Mouse (Mus musculus) kidney, postnatal 36 days (tissue): ENCODE measurements around the gene Tmem131l.
A peak's percentile ranks its signal among the peaks of the same experiment; 100 is the strongest.

Source experiments
- DNase-seq, 2 experiments: peaks; one replicate each; pipeline ENCODE4 v3.0.0; 2021 to 2022; ENCODE audit warnings: mixed read lengths in 2 of 2

Tmem131l gene

DNA sequence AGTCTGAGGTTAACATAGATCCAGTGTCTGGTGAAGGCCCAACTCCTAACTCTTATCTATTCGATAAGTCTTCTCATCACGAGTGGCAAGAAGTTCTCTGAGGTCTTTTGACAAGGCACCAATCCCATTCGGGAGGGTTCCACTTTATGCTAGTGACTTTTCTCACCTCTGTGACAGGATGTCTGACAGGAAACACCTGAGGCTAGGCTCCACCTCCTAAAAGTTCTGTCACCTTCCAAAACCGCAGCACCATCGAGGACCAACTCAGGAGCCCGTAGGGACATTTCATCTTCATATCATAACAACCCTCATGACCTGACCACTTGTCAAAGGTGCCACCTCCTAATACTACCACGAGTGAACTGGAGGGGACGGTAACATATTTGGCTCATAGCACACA, 6.2 kb upstream of the Tmem131l start:
- no peak for DNase-seq

DNA sequence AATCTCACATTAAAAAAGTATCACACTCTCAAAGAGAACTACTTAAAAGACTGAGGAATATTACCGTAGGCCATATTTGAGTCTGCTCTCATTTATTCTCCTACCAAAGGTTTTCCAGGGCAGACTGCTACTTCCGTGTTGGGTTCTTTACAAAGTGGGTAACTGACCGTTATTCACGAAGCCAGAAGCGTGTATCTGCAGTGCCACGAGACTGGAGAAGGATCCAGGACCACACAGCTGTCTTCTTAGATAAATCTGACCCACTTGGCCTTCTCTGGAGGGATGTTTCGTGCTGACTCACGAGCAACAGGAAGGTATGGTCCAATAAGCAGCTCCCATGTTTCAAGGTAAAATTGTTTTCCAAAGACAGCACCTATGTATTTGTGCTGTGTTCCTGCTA, 1.8 kb upstream of the Tmem131l start:
- DNase-seq, result no peak

DNA sequence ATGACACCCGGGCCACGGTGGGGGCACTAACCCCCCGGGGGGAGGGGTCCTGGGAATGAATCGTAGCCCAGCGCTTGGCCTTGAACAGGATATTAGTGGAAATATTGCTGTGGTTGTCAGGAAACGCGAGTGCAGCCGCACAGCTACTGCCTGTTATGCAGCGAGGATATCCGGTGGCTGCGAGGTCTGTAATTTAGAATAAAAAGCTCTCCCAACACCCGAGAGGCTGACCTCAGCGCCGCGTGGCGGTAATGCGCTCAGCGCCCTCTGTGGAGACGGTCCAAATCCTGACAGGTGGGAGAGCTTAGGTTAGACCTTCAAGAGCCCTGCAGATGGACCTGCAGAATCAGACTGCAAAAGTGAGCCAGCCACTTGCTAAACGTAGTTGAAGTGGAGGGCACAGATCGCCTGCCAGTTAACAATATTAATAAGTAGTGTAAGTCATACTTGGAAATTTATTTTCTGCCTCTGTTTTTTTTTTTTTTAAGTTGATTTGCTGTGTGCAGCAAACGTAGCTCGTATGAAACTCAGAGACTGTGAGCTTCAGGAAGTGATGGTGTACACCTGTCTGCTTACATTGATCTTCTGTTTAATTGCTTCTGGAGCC, 604 bp upstream of the Tmem131l start:
- peak; percentile 51 to 71 for DNase-seq

DNA sequence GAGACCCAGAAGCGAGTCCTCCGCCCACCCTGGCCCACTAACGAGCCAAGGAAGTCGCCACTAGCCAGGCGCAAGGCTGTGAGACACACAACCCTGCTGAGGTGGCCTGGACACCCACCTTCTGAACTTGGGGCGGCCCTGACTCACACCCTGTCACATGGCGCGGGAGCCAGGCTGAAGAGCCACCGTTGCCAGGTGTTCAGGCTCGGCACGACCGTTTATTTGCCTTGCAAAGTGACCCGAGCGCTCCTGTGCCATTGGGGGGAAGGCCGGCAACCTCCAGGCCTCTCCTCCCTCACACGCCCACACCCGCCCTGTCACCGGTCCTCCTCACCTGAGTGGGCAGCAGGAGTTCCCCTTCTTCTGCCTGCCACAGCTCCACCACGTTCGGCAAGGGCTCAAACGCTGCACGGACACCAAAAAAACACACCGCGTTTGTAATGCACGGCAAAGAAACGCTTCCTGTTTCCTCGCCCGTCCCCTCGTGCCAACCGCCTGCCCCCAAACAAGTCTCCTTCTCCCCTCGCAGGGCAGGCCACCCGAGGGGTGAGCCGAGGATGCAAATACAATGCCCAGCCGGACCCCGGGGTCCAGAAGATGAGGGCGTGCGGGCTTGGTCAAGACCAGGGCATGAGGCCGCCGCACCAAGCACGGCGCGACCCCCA, 862 bp downstream of the Tmem131l start:
- peak; percentile 63 to 72 for DNase-seq

DNA sequence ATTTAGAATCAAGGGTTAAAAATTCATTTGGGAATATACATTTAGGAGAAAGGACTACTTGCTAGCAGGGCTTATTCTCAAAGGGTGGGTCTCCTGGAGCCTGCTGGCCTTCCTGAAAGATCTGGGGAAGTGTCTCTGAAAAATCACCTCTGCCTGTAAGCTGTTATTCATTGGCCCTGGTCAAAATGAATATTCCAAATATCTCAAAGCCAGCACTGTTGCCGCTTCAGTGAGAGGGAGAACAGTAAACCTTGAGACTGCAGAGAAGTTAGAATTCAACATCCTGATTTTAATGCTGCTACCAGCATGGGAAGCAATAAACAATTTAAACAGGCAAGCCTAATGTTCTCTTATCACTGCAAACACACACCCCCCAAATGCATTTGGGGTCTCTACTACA, 1.8 kb downstream of the Tmem131l start:
- no peak for DNase-seq

DNA sequence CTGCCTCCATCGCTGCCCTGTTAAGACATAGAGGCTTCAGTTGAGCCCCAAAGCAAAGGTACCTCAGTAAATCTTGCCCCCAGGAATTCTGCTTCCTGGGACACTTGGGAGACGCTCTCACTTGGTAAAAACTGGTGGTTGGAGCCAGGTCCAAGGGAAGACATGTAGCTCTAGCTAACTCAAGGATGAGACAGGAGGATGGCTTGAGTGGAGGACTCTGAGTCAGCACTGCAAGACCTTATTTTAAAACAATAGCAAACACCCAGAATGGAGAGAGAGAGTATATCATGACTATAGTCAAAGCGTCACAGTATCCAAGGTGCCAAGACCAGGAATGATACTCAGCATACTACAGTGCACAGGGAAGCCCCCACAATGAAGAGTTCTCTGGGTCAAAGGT, 2.4 kb downstream of the Tmem131l start:
- no peak for DNase-seq

DNA sequence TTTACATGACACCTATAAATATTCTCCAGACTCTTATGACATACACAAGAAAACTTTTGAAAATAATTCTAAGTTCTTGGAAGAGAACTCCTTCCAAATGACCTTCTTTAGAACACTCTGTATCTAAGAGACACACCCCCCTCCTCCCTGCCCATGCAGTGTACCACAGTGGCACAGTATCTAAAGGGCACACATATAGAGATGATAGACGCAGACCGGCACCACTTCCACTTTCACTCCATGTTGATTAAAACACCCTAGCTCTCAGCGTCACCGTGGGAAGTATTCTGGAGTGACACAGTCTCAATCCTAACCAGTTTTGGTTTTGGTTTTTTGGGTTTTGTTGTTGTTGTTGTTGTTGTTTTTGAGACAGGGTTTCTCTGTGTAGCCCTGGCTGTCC, 3.1 kb downstream of the Tmem131l start:
- no peak for DNase-seq

DNA sequence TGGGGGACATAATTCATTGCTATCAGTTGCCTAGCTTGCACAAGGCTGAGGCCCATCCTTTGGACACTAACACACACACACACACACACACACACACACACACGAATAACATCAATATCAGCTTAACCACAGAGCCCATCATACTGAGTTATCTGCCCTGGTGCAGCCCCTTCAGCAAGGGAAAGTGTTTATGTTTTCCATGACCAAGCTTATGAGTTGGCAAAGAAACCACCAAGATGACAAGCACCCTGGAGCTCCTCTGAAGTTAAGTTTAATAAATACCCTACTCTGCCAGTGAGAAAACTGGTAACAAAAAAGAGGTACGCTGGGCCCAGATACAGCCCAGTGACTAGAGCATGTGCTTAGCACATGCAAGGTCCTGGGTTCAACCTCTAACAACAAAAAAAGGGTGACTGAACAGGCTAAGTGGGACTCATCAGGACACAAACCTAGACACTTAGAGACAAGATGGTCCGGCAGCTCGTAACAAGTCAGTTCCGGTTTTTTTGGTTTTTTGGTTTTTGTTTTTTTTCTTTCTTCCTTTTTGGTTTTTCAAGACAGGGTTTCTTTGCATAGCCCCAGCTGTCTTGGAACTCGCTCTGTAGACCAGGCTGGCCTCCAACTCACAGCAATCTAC, 4.1 kb downstream of the Tmem131l start:
- no peak for DNase-seq

DNA sequence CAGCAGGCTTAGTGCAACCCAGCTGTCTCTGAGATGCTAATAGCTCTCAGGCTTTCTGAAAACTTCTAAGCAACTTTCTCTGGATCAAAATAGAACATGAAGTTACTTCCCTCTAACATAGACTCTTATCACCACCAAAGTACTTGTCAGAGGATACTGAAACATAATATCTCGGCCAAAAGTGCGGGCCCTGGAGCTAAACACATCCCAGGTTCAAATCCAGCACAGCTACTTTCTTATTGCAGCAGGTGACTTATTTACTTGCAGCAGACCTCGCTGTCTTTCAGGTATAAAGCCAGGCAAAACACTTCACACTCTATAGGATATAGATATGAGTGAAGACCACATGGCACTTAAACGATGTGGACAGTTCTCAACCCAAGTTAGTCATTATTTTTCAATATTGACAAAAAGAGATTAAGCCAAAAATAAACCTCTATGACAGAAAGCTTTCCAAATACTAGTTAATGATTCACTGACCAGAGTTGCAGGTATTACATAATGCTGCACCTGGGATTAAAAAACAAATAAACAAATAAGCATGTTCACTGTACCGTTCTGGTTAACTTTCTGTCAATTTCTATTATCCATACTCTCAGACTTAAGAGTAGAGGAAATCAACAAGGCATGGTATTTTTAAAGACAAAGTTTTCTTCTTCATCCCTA, 5.7 kb downstream of the Tmem131l start:
- DNase-seq, result no peak

DNA sequence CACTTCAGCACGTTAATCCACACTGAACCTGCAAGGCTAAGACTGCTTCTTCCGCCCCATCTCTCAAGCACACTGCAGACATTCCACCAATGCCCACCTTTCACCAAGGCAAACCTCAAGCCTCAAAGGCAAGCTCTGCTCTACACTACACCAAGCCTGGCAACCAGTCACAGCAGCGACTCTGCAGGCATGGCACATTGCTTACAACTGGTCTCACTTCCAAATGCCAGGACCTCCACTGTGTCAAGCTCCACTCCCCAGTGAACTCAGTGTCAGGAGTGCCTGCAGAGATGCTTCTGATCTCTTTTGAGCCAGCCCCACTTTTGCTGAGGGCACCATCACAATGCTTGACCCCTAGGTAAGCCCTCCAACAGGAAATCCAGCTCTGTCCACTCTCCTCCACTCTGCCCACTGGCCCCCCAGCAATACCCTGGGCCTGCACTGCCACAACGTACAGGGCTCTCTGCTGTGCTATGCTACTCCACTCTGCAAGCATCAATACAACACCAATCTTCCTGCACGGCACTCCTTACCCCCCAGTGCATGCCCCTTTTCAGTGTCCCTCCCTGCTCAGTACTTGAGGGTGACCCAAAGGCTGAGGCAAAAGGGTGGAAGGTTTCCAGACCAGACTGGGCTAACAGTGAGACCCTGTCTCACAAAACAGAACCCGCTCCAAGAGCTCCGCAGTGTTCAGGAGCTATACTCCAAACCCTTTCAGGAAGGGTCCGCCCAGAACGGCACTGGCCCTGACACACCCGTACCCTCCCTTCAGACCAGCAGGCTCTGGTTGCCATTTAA, 6.8 kb downstream of the Tmem131l start:
- DNase-seq, result no peak

DNA sequence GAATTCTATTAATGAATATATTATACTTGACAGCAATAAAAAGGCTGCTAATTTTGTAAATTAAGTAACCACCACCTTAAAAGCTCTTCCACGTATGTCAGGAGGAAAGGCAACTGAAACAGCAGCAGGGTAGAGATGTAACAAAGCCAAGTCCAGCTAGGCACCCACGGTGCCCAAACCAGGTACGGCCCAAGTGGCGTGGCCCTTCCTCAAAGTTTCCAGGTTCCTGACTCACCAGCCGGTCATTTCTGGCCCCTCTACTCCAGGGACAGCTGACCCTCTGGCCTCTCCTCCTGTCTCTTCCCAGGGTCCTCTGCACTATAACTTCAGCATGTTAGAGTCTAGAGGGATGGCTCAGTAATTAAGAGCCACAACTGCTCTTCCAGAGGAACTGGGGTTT, 7.6 kb downstream of the Tmem131l start:
- no peak for DNase-seq

DNA sequence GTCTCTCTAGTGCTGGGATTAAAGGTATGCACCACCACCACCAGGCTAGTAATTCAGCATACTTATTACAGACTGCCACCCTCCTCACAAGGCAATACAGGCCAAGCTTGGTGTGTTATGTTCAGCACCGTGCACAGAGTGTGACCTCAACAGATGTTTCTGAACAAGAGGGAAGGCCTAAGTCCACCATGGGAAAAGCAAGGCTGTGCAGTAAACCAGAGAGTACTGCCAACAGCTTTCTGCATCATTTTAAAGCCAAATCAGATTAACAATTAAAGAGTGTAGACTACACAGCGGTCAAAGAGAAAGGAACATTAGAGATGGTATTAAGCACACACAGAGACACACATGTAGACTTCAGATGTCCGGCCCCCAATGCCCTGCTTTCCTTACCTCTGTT, 8.8 kb downstream of the Tmem131l start:
- DNase-seq, result peak in 1 of 2 experiments; percentile 24

DNA sequence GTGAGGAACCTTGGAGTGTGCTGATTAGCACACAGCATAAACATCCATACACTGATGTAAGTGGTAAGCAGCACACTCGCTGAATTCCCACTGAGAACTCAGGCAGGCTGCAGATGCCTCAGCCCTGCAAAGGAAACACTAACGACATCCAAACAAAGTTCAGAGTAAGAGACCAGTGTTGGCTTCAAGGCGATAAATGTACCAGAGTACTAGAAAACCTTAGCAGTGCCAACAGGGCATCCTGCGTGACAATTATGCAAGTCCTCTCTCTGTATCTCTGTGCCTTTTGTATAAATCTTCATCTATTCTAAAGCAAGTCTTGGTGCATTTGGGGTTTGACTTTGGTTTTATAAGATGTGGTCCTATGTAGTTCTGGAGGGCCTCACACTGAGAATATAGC, 11.0 kb downstream of the Tmem131l start:
- DNase-seq, result no peak

DNA sequence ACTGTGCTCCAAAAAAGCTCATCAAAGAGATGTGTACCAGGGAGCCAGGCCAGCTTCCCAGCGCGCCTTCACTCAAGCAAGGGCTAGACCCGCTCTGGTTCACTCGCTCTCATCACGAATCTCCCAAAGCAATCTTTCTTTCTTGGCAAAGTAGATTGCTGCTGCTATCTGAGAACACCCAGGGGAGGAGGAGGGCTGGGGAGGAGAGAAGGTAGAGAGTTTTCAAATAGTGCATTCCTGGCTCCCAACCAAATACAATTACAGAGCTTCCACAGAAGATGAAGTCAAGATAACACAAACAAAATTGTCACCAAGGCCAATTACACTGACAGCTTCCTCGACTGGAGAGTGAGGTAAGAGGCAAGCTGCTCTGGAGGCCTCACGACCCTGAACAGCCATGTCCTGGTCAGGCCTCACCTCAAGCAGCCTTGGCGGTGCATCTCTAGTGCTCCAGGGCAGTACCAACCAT, 12.2 kb downstream of the Tmem131l start:
- no peak for DNase-seq

DNA sequence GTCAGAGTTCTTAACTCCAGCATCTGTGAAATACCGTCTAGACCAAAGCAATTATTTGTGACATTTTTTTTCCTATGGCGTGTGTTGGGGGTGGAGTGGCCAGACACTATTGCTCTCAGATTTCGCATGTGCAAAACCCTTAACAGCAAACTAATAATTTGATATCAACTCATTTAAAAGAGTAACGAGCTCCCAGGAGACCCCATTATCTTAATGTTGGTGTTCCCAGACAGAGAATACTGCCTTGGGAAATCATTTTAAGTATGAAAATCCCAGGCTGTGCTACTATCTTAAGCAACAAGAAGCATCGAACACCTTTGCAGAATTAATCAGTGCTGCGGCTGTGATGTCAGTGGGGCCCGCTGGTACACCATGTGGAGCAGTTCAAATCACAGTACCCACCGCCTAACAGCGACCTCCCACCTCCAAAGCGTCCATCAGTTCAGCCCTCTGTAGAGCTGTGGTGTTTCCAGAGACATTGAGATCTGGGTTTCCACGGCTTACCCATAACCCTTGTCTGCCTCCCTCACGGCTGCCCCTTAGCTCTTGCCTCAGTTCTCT, 15.4 kb downstream of the Tmem131l start:
- no peak for DNase-seq

DNA sequence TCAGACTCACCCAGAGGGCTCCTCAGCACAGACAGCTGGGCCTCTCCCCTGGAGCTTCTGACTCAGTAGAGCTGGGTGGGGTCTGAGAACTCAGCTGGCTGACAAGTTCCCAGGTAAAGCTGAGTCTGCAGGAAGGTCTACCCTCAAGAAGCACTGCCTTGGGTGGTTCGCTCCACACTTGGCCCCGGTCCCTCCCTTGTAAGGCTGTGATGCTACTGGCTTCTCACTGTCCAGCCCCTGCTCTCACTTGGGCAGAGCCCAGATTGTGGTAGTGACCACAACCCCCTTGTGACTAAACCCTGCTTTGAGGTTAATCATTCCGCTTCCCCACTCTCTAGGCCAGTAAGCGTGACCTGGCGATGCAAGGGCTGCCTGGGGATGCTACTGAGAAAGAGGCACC, 17.3 kb downstream of the Tmem131l start:
- DNase-seq, result no peak

DNA sequence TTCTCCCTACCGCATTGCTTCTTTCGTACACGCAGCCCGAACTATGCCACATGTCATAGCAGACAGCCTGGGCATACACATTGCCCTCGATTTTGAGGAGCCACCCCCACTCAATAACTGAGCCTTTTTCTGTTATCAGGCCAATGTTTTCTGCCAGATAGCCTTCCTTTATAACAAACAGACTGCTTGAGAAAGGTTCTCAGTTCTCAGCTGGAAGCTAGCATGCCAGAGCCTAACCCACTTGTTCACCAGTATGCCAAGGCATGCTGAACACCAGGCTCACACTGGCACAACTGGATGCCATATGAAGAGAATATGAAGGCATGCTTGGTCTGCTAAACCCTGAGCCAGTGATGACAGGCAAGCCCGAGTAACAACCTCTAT, 17.8 kb downstream of the Tmem131l start:
- no peak for DNase-seq

DNA sequence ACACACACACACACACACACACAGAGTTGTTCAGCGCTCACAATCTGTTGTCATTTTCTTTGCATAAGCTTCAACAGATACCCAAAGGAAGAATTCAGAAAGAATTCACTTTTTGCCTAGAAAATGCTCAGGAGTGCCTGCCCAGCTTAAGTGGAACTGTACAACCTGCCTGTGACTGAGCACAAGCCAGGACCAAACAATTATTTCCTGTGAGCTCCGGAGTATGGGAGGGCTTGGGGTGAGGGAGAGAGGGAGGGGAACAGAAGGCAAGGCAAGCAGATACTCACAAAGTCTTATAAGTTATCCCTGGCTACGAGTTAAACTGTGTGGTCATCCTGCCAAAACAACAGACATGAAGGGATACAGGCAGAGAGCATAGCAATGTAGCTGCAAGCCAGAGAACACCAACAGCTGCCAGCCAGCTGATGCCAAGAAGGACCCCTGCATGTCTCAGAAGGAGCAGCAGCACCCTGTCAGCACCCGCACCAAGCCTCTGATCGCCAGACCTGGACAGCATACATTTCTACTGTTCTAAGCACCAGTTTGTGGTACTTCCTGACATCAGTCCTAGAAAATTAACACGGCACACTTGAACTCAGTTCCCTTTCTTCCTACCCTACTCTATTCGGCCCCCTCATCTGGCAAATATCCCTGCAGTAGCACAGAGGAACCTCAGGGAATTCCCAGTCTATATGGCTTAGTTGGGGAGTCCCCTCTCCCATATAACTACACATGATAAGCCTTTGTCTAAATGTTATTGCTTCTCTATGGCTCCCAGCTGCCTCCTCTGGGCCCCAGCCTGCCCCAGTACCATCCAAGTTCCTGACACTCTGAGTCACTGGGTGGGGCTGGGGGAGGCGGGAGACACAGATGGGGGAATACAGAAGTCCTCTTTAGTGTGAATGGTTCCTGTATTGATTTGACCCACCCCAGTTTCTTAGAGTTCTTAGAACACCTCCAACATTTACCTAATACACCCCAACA, 18.5 kb downstream of the Tmem131l start:
- no peak for DNase-seq

DNA sequence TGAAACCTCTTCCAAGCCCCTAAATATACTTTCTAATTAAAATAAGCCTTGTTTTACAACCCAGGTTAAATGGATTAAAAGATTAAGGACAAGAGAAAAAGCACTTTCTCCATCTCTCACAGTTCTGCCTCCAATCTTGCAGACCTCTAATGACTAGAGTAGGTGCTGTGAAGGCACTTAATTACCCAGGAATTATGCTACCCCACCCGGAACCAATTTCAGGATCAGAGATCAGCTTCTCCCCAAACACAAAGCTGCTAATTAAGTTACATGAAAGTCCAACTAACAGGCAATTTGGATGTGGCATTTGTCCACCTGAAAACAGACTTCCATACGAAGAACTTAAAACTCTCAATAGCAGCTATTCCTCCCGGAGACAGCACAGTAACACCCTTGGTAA, 19.4 kb downstream of the Tmem131l start:
- no peak for DNase-seq

DNA sequence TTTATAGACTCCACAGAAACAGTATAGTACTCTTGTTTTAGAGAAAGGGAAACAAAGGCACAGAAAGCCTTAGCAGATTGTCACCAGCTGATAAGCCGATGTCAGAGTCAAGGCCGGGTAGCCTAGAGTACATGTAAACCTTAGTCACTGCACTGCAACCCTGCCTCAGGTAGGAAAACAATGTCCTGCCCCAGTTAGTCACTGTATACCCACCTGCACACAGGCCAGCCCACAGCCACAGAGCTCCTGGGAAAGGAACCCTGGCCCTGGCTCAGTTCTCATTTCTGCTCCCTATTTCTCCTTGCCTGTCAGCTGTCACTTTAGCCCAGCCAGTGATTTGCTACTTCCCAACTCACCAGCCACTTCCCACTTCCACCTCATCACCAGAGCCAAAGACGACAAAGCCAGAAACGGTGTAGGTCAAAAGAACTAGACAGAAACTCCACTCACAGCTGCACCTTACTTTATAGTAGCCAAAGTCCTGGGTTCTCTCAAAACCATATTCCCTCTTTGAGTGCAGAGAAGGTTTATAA, 24.4 kb downstream of the Tmem131l start:
- no peak for DNase-seq

DNA sequence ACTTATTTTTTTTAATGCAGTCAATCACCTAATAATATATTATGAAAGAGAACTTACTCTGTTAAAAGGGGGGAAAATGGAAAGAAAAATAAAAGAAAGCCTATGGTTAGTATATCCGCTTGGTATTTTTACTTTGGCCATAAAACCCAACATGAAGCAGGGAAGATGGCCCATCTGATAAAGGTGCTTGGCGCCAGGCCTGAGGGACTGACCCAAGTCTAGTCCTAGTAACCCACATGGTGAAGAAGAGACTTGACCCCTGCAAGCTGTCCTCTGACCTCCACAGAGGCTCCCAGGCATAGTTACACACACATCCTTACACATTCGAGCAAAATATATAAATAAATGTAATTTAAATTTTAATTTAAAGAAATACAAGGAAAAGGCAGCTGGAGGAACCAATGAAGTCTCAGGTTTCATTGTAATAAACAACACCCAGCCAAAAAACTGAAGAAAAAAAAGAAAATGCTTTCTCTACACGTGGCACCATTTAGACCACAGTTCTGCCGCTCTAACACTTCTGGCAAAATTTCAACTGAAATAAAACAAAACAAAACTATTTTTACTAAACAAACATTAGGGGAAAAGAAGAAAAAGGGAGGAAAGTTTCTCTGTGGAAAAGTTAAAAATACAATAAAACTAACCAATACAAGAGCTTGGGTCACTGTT, 28.8 kb downstream of the Tmem131l start:
- DNase-seq, result no peak
